Mouse (Mus musculus) embryonic facial prominence, embryonic 11.5 days (tissue): Measurements from ENCODE around the gene Oaf. TPM values are rescaled to one million over a fixed set of nuclear protein-coding genes. Genes with fewer than 3 reads are reported as not detected.

Experiments
- ATAC-seq: fragments of 200-750 bp; cut with Nextera tagmentation; replicated peaks from 2 replicates; pipeline ENCODE4 v1.8.0; 2017; ENCODE audit warnings: low read depth; ENCODE audit not compliant: insufficient number of reproducible peaks, low FRiP score, low TSS enrichment
- DNase-seq: peaks from one replicate; pipeline ENCODE4 v3.0.0-alpha.2; 2015; ENCODE audit warnings: low spot score
- H3K27ac ChIP-seq: fragments of 300-500 bp; sonication (generic); replicated peaks from 2 replicates; pipeline ENCODE4 v1.5.1; 2014; ENCODE audit warnings: mild to moderate bottlenecking, low read depth, low read length, control low read depth
- H3K27me3 ChIP-seq: fragments of 300-500 bp; sonication (generic); 2 replicates; pipeline ENCODE4 v1.6.1; 2014; ENCODE audit warnings: mild to moderate bottlenecking, low read length, moderate library complexity, mixed read lengths; ENCODE audit not compliant: control insufficient read depth, insufficient read depth
- H3K36me3 ChIP-seq: fragments of 300-500 bp; sonication (generic); replicated peaks from 2 replicates; pipeline ENCODE4 v1.6.1; 2014; ENCODE audit warnings: low read depth, mild to moderate bottlenecking, low read length, moderate library complexity, mixed read lengths; ENCODE audit not compliant: control insufficient read depth, insufficient read depth
- H3K4me1 ChIP-seq: fragments of 300-500 bp; sonication (generic); 2 replicates; pipeline ENCODE4 v1.6.1; 2014; ENCODE audit warnings: low read length, mixed read lengths; ENCODE audit not compliant: control insufficient read depth, insufficient read depth
- H3K4me2 ChIP-seq: fragments of 300-500 bp; sonication (generic); 2 replicates; pipeline ENCODE4 v1.6.1; 2014; ENCODE audit warnings: low read depth, mild to moderate bottlenecking, control low read depth, low read length, moderate library complexity
- H3K4me3 ChIP-seq: fragments of 300-500 bp; sonication (generic); 2 replicates; pipeline ENCODE4 v1.5.1; 2014; ENCODE audit warnings: low read depth, low read length, control low read depth
- H3K9ac ChIP-seq: fragments of 300-500 bp; sonication (generic); replicated peaks from 2 replicates; pipeline ENCODE4 v1.6.1; 2014; ENCODE audit warnings: mild to moderate bottlenecking, control low read depth, low read length
- H3K9me3 ChIP-seq: fragments of 300-500 bp; sonication (generic); replicated peaks from 2 replicates; pipeline ENCODE4 v1.6.1; 2016; ENCODE audit warnings: mild to moderate bottlenecking, low read length, inconsistent platforms, mixed read lengths; ENCODE audit not compliant: control insufficient read depth
- WGBS: fragments of 180-500 bp; shearing (Covaris S2); extraction: QIAGEN DNeasy Blood & Tissue Kit; methylation state at CpG from one replicate; pipeline ENCODE4 v1.1.7; 2014; 5-methylcytosine and 5-hydroxymethylcytosine counted together
- polyA plus RNA-seq: library from polyadenylated mRNA; unstranded; fragments of >200 nt; fragmentation: Nextera tagmentation; extraction: Ambion mirVana; gene quantifications from 2 replicates; pipeline ENCODE4 v1.2.1, GENCODE M21; 2014

Oaf gene
- polyA plus RNA-seq, 1 experiment from 2014 or later: 73.3 TPM

- Histone ChIP-seq H3K9me3 (no peaks in the 10 kb centered on the region), H3K9ac (no peak overlapping the region), H3K27ac (no peak overlapping the region), H3K36me3 (no peaks in the 10 kb centered on the region), H3K27me3 (peaks cover 3% of the 10 kb centered on the region; the same call in 1 of the 2 replicates), H3K4me3 (no peak overlapping the region), H3K4me1 (no peaks in the 10 kb centered on the region; the same call in 1 of the 2 replicates), H3K4me2 (no peak overlapping the region)
- DNase-seq: no peak
- 55% methylated on average over 4 of the region's 4 CpGs for WGBS
- no peak for ATAC-seq
These were observed 48.1 kb downstream of the Oaf start for GRCm38 (mm10) chr9:43191561-43191960.

GRCm38 (mm10) chr9:43189021-43189356 lies 50.7 kb downstream of the Oaf start:
- no peak overlapping the region for H3K9ac ChIP-seq
- no peak overlapping the region for H3K4me3 ChIP-seq
- ATAC-seq: no peak
- H3K4me1 ChIP-seq: no peaks in the 10 kb centered on the region; the same call in 1 of the 2 replicates
- no peak overlapping the region for H3K4me2 ChIP-seq
- no peak for DNase-seq
- 69% methylated on average over 3 of the region's 3 CpGs for WGBS
- H3K9me3 ChIP-seq: no peaks in the 10 kb centered on the region
- H3K27me3 ChIP-seq: peaks cover 2% of the 10 kb centered on the region; the same call in 1 of the 2 replicates
- no peak overlapping the region for H3K27ac ChIP-seq
- no peaks in the 10 kb centered on the region for H3K36me3 ChIP-seq

GRCm38 (mm10) chr9:43188309-43189020 lies 51.2 kb downstream of the Oaf start:
- Histone ChIP-seq H3K4me2 (no peak overlapping the region), H3K27me3 (no peaks in the 10 kb centered on the region), H3K36me3 (no peaks in the 10 kb centered on the region), H3K27ac (no peak overlapping the region), H3K9ac (no peak overlapping the region), H3K4me1 (no peaks in the 10 kb centered on the region), H3K4me3 (no peak overlapping the region), H3K9me3 (no peaks in the 10 kb centered on the region)
- DNase-seq (no peak), ATAC-seq (no peak)
- 69% methylated on average over 12 of the region's 12 CpGs for WGBS

- H3K4me2 ChIP-seq: no peak overlapping the region
- no peak for ATAC-seq
- H3K9ac ChIP-seq: no peak overlapping the region
- no peaks in the 10 kb centered on the region for H3K9me3 ChIP-seq
- H3K27me3 ChIP-seq: no peaks in the 10 kb centered on the region
- WGBS: 57% methylated on average over 5 of the region's 5 CpGs
- DNase-seq: no peak
- H3K4me1 ChIP-seq: no peaks in the 10 kb centered on the region
- no peak overlapping the region for H3K4me3 ChIP-seq
- H3K27ac ChIP-seq: no peak overlapping the region
- H3K36me3 ChIP-seq: no peaks in the 10 kb centered on the region
These were observed 60.1 kb downstream of the Oaf start for GRCm38 (mm10) chr9:43179614-43180013.

GRCm38 (mm10) chr9:43178172-43178571 lies 61.5 kb downstream of the Oaf start:
- H3K4me2 ChIP-seq: no peak overlapping the region
- H3K36me3 ChIP-seq: no peaks in the 10 kb centered on the region
- no peaks in the 10 kb centered on the region for H3K9me3 ChIP-seq
- no peaks in the 10 kb centered on the region for H3K4me1 ChIP-seq
- ATAC-seq (no peak), DNase-seq (no peak)
- H3K27me3 ChIP-seq: no peaks in the 10 kb centered on the region
- no peak overlapping the region for H3K9ac ChIP-seq
- no peak overlapping the region for H3K4me3 ChIP-seq
- WGBS: 60% methylated on average over 7 of the region's 7 CpGs
- H3K27ac ChIP-seq: no peak overlapping the region

Other genes with a start within 250 kb of the Oaf start
- gene Arhgef12, start 132.7 kb downstream of the Oaf start, polyA plus RNA-seq: 8.2 and 10.5 TPM in 2 replicates
- gene Tmem136, start 123.3 kb downstream of the Oaf start, polyA plus RNA-seq: 13.6 and 13.9 TPM in 2 replicates
- gene Pou2f3, start 29.5 kb downstream of the Oaf start, polyA plus RNA-seq: 0.11 TPM in 1 of 2 replicates, not detected in the other
- gene Trim29, start 70.9 kb upstream of the Oaf start, polyA plus RNA-seq: 4.9 and 6.1 TPM in 2 replicates